Mouse (Mus musculus): ENCODE results near the gene 5031439G07Rik. TPM values are rescaled to one million over a fixed set of nuclear protein-coding genes. Genes with fewer than 3 reads are reported as not detected.

5031439G07Rik gene
- polyA plus RNA-seq, 1 experiment from 2014 or later = 1.8 TPM

DNA sequence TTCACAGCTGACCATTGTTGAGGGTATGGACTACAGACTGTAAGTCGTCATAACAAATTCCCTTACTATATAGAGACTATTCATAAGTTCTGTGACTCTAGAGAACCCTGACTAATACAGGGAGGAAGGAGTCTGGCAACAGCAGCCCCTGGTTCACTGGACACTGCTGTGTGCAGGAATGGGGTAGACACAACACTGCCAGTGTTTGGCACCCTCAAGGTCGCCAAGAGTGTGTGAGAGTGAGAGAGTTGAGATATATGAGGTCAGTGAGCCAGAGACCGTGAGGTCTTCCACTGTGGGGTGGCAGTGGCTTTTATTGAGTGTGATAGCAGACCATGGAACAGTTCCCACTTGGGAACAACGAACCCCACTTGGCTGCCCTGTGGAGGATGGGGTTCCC, 37.8 kb upstream of the 5031439G07Rik start:
- no peaks in the 10 kb centered on the region for H3K9me3 ChIP-seq (replicated peaks; ENCODE audit: control insufficient read depth, low read length)
- no peak overlapping the region for H3K27ac ChIP-seq (ENCODE audit: low read length)
- H3K27me3 ChIP-seq (ENCODE audit: control insufficient read depth, insufficient read depth, low read depth, low read length) = no peaks in the 10 kb centered on the region
- no peaks in the 10 kb centered on the region for H3K36me3 ChIP-seq (ENCODE audit: control insufficient read depth, insufficient read depth)
- no peak overlapping the region for H3K4me3 ChIP-seq (ENCODE audit: low read depth, low read length)
- H3K4me1 ChIP-seq (ENCODE audit: control insufficient read depth, low read depth, low read length) = no peaks in the 10 kb centered on the region
- no peak overlapping the region for H3K9ac ChIP-seq (ENCODE audit: low read depth, low read length)
- no peak overlapping the region for H3K4me2 ChIP-seq (ENCODE audit: low read depth, low read length)
- 45% methylated on average over 4 of the region's 4 CpGs for WGBS (ENCODE audit: insufficient replicate concordance)
- ATAC-seq (ENCODE audit: low read depth) = no peak

DNA sequence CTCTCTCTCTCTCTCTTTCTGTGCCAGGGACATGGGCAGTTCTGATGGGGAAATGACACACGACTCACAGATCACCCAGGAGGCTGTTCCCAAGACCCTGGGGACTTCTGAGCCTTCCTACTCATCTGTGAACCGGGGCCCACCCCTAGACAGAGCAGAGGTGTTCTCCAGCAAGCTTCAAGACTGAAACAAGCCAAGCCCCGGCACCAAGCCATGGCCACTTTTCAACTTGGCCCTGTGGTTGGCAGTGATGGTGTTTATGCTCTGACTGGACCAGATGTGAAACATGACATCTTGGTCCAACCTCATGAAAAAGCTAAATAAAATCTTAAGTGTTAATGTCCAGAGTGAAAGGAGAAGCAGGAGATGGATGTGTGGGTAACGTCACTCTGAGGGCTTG, 33.9 kb upstream of the 5031439G07Rik start:
- 52% methylated on average over 4 of the region's 4 CpGs for WGBS (ENCODE audit: insufficient replicate concordance)
- H3K9me3 ChIP-seq (replicated peaks; ENCODE audit: control insufficient read depth, low read length) = no peaks in the 10 kb centered on the region
- H3K9ac ChIP-seq (ENCODE audit: low read depth, low read length) = no peak overlapping the region
- no peak overlapping the region for H3K4me2 ChIP-seq (ENCODE audit: low read depth, low read length)
- no peak for ATAC-seq (ENCODE audit: low read depth)
- no peaks in the 10 kb centered on the region for H3K4me1 ChIP-seq (ENCODE audit: control insufficient read depth, low read depth, low read length)
- H3K27me3 ChIP-seq (ENCODE audit: control insufficient read depth, insufficient read depth, low read depth, low read length) = peaks cover 3% of the 10 kb centered on the region
- H3K36me3 ChIP-seq (ENCODE audit: control insufficient read depth, insufficient read depth) = no peaks in the 10 kb centered on the region
- H3K27ac ChIP-seq (ENCODE audit: low read length) = no peak overlapping the region
- H3K4me3 ChIP-seq (ENCODE audit: low read depth, low read length) = no peak overlapping the region

DNA sequence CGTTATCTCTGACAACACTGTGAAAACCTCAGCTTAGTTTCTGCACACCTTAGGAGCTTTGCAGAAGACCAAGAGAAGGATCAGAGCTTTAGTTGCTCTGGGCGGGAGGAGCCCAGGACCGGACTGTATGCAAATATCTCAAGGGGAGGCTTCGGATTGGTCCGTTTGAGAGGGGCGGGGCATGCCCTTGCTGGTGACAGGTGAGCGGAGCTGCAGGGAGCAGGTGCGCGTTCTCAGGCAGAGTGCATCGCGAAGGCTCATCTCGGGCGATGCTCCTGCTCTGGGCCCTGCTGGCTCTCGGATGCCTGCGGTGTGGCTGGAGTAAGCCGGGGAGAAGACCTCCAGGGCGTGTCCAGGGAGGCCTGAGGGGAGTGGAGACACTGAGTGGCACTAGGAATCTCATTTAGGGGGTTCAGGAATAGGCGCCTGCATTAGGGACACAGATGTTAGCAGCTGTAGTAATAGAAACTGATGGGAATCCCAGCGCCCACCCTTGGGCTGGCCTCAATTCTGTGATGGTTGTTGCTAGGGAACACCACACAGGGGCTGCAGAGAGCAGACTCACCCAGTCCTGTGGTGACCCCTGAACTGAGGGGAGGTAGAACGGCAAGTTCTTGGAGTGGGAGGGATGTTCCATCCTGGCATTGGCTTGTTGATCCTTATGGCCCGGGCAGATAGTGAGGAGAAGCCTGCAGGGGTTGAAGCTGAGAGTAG, 28.8 kb upstream of the 5031439G07Rik start, which contains the start of gene Upk3a:
Gene Upk3a (plus strand): TSS at position 191 of the 714 bp plus-strand sequence.
- Histone ChIP-seq H3K4me2 (ENCODE audit: low read depth, low read length) (no peak within 1 kb of the TSS), H3K27ac (ENCODE audit: low read length) (no peak within 1 kb of the TSS), H3K36me3 (ENCODE audit: control insufficient read depth, insufficient read depth) (no peaks in the 10 kb centered on the region), H3K27me3 (ENCODE audit: control insufficient read depth, insufficient read depth, low read depth, low read length) (peaks cover 10% of the 10 kb centered on the region), H3K4me1 (ENCODE audit: control insufficient read depth, low read depth, low read length) (no peaks in the 10 kb centered on the region), H3K9me3 (replicated peaks; ENCODE audit: control insufficient read depth, low read length) (no peaks in the 10 kb centered on the region), H3K4me3 (ENCODE audit: low read depth, low read length) (no peak within 1 kb of the TSS), H3K9ac (ENCODE audit: low read depth, low read length) (no peak within 1 kb of the TSS)
- peak; percentile 62 for ATAC-seq (ENCODE audit: low read depth)
- 7% methylated on average over 21 of the region's 21 CpGs for WGBS (ENCODE audit: insufficient replicate concordance)

DNA sequence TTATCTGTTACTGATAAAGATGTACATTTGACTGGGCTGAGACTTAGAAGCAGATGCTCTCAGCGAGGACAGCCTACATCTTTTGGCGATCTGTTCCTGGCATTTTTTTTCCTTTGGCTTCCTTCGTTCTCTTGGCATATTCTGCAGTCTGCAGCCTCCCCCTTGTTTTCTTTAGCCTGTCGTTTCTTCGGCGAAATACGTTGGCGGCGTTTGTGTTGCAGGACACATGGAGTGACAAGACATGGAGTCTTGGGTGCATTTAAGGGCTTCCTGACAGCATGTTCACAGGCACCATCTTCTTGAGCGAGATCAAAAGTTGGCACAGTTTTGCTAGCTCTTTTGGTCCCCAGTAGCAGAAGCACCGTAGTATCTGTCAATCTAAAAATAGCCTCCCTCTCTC, 27.4 kb upstream of the 5031439G07Rik start:
- Histone ChIP-seq H3K27ac (ENCODE audit: low read length) (no peak overlapping the region), H3K27me3 (ENCODE audit: control insufficient read depth, insufficient read depth, low read depth, low read length) (peaks cover 10% of the 10 kb centered on the region), H3K4me2 (ENCODE audit: low read depth, low read length) (no peak overlapping the region), H3K9me3 (replicated peaks; ENCODE audit: control insufficient read depth, low read length) (no peaks in the 10 kb centered on the region), H3K4me1 (ENCODE audit: control insufficient read depth, low read depth, low read length) (no peaks in the 10 kb centered on the region), H3K36me3 (ENCODE audit: control insufficient read depth, insufficient read depth) (no peaks in the 10 kb centered on the region), H3K4me3 (ENCODE audit: low read depth, low read length) (no peak overlapping the region), H3K9ac (ENCODE audit: low read depth, low read length) (no peak overlapping the region)
- WGBS (ENCODE audit: insufficient replicate concordance) = 66% methylated on average over 11 of the region's 11 CpGs
- no peak for ATAC-seq (ENCODE audit: low read depth)

- H3K4me3 ChIP-seq (ENCODE audit: low read depth, low read length) = no peak overlapping the region
- 40% methylated on average over 2 of the region's 2 CpGs for WGBS (ENCODE audit: insufficient replicate concordance)
- H3K4me2 ChIP-seq (ENCODE audit: low read depth, low read length) = no peak overlapping the region
- H3K9me3 ChIP-seq (replicated peaks; ENCODE audit: control insufficient read depth, low read length) = no peaks in the 10 kb centered on the region
- no peaks in the 10 kb centered on the region for H3K4me1 ChIP-seq (ENCODE audit: control insufficient read depth, low read depth, low read length)
- no peak for ATAC-seq (ENCODE audit: low read depth)
- H3K27ac ChIP-seq (ENCODE audit: low read length) = no peak overlapping the region
- H3K9ac ChIP-seq (ENCODE audit: low read depth, low read length) = no peak overlapping the region
- peaks cover 10% of the 10 kb centered on the region for H3K27me3 ChIP-seq (ENCODE audit: control insufficient read depth, insufficient read depth, low read depth, low read length)
- no peaks in the 10 kb centered on the region for H3K36me3 ChIP-seq (ENCODE audit: control insufficient read depth, insufficient read depth)
Measured at GRCm38 (mm10) chr15:85012662-85013054, 24.3 kb upstream of the 5031439G07Rik start.

DNA sequence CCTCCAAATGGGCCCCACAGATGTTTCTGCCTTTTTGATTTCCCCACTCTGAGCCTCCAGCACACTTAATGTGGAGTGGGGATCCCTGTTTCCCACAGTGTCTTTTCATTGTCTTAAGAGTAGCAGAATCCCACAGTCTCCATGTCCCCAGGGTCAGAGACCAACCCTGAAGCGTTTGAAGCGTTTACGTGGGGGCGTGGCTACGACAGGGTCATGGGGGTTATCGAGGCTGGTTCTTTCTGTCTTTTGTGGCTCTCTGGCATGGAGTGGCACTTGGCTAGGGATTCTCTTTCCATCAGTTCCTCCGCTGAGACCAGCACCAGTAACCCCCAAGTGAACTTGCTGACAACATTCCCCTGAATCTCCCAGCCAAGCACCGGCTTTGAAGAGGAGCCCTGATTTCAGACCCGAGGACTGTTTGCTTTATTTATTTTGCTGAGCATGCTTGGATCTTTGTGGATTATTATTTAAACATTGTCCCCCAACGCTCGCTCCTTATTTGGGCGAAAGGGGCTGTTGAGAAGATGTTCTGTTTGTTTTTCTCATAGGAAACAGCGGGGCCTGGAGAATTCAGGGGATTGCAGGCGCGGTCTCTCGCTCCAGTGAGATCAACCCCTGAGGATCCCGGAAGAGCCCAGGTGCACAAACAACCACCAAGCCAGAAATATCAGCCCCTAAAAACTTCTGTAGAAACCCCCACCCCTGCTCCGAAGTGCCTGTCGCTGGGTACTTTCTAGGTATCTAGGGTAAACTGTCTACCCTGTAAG, 23.7 kb upstream of the 5031439G07Rik start:
- no peak overlapping the region for H3K9ac ChIP-seq (ENCODE audit: low read depth, low read length)
- H3K36me3 ChIP-seq (ENCODE audit: control insufficient read depth, insufficient read depth) = no peaks in the 10 kb centered on the region
- H3K27ac ChIP-seq (ENCODE audit: low read length) = no peak overlapping the region
- no peak for ATAC-seq (ENCODE audit: low read depth)
- peaks cover 6% of the 10 kb centered on the region for H3K27me3 ChIP-seq (ENCODE audit: control insufficient read depth, insufficient read depth, low read depth, low read length)
- no peak overlapping the region for H3K4me3 ChIP-seq (ENCODE audit: low read depth, low read length)
- no peaks in the 10 kb centered on the region for H3K4me1 ChIP-seq (ENCODE audit: control insufficient read depth, low read depth, low read length)
- no peak overlapping the region for H3K4me2 ChIP-seq (ENCODE audit: low read depth, low read length)
- H3K9me3 ChIP-seq (replicated peaks; ENCODE audit: control insufficient read depth, low read length) = no peaks in the 10 kb centered on the region
- WGBS (ENCODE audit: insufficient replicate concordance) = 38% methylated on average over 19 of the region's 19 CpGs

GRCm38 (mm10) chr15:85009666-85010065, 21.3 kb upstream of the 5031439G07Rik start:
- no peak overlapping the region for H3K4me2 ChIP-seq (ENCODE audit: low read depth, low read length)
- H3K27ac ChIP-seq (ENCODE audit: low read length) = no peak overlapping the region
- no peaks in the 10 kb centered on the region for H3K27me3 ChIP-seq (ENCODE audit: control insufficient read depth, insufficient read depth, low read depth, low read length)
- 56% methylated on average over 8 of the region's 8 CpGs for WGBS (ENCODE audit: insufficient replicate concordance)
- no peaks in the 10 kb centered on the region for H3K4me1 ChIP-seq (ENCODE audit: control insufficient read depth, low read depth, low read length)
- H3K9ac ChIP-seq (ENCODE audit: low read depth, low read length) = no peak overlapping the region
- ATAC-seq (ENCODE audit: low read depth) = no peak
- H3K9me3 ChIP-seq (replicated peaks; ENCODE audit: control insufficient read depth, low read length) = no peaks in the 10 kb centered on the region
- no peak overlapping the region for H3K4me3 ChIP-seq (ENCODE audit: low read depth, low read length)
- no peaks in the 10 kb centered on the region for H3K36me3 ChIP-seq (ENCODE audit: control insufficient read depth, insufficient read depth)

DNA sequence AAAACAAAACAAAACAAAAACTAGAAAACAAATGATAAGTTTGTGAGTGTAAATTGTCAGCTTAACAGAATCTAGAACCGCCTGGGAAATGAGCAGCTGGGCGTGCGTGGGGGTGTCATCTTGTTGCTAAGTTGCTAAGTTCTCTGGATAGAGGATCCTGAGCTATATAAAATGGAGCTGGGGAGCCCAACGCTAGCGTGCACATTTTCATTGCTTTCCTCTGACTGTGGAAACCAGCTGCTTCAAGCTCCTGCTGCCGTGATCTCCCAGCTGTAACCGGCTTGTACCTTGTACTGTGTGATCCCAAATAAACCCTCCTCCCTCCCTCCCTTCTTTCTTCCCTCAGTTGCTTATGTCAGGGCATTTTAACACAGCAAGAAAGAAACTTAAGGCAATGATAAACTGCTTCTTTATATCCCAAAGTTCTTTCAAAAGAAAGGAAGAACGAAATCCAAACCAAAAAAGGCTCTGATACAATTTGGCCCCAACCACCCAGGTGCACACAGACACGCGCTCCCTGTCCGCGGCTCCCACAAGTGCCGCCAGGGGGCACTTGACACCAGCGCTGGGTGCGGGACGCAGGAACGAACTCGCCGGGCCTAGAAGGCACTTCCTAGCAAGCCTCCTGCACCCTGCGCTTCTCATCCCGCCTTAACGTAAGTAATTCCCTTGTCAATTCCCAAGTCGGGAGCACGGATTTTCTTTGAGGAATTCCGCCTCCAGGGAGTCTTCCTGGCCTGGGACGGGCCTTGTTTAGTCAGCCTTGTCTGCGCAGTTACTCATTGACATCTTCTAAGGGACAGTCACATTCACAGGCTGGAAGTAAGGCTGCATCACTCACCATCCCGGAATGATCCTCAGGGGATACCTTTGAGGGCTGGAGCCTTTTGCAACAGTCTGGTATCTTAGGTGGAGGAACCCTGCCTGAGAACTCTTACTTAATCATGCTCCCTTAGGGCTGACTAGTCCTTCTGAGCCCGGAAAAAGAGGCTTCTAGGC, 12.9 kb upstream of the 5031439G07Rik start:
- H3K4me1 ChIP-seq (ENCODE audit: control insufficient read depth, low read depth, low read length) = no peaks in the 10 kb centered on the region
- H3K4me2 ChIP-seq (ENCODE audit: low read depth, low read length) = no peak overlapping the region
- H3K9ac ChIP-seq (ENCODE audit: low read depth, low read length) = no peak overlapping the region
- peaks cover 2% of the 10 kb centered on the region; the same call in 1 of the 2 replicates for H3K27me3 ChIP-seq (ENCODE audit: control insufficient read depth, insufficient read depth, low read depth, low read length)
- H3K27ac ChIP-seq (ENCODE audit: low read length) = no peak overlapping the region
- WGBS (ENCODE audit: insufficient replicate concordance) = 18% methylated on average over 29 of the region's 29 CpGs
- H3K36me3 ChIP-seq (ENCODE audit: control insufficient read depth, insufficient read depth) = no peaks in the 10 kb centered on the region
- no peak overlapping the region for H3K4me3 ChIP-seq (ENCODE audit: low read depth, low read length)
- ATAC-seq (ENCODE audit: low read depth) = peak; percentile 41; the same call in 1 of the 2 replicates
- H3K9me3 ChIP-seq (replicated peaks; ENCODE audit: control insufficient read depth, low read length) = no peaks in the 10 kb centered on the region
